Mouse (Mus musculus) forebrain, embryonic 14.5 days (tissue): Measurements from ENCODE around the gene Dpp10. TPM values are rescaled to one million over a fixed set of nuclear protein-coding genes. Genes with fewer than 3 reads are reported as not detected.

Source experiments
- ATAC-seq: fragments of 200-750 bp; cut with Nextera tagmentation; 2 replicates; pipeline ENCODE4 v1.8.0; 2017; ENCODE audit warnings: mild to moderate bottlenecking, moderate library complexity
- DNase-seq: peaks from one replicate; pipeline ENCODE4 v3.0.0-alpha.2; 2015; ENCODE audit warnings: low spot score
- H3K27ac ChIP-seq: fragments of 300-500 bp; sonication (generic); 2 replicates; pipeline ENCODE4 v1.5.1; 2014; ENCODE audit warnings: low read depth, mild to moderate bottlenecking, control low read depth, low read length, moderate library complexity
- H3K27me3 ChIP-seq: fragments of 300-500 bp; sonication (generic); replicated peaks from 2 replicates; pipeline ENCODE4 v1.6.1; 2014; ENCODE audit warnings: low read length, control low read depth, mixed read lengths; ENCODE audit not compliant: control insufficient read depth, insufficient read depth
- H3K36me3 ChIP-seq: fragments of 300-500 bp; sonication (generic); 2 replicates; pipeline ENCODE4 v1.6.1; 2014; ENCODE audit warnings: low read length, control low read depth; ENCODE audit not compliant: control insufficient read depth, insufficient read depth
- H3K4me1 ChIP-seq: fragments of 300-500 bp; sonication (generic); 2 replicates; pipeline ENCODE4 v1.6.1; 2014; ENCODE audit warnings: antibody characterized with exemption, low read length, control low read depth; ENCODE audit not compliant: control insufficient read depth, insufficient read depth
- H3K4me2 ChIP-seq: fragments of 300-500 bp; sonication (generic); 2 replicates; pipeline ENCODE4 v1.6.1; 2014; ENCODE audit warnings: mild to moderate bottlenecking, control low read depth, low read length
- H3K4me3 ChIP-seq: fragments of 300-500 bp; sonication (generic); 2 replicates; pipeline ENCODE4 v1.5.1; 2014; ENCODE audit warnings: low read depth, low read length, control low read depth
- H3K9ac ChIP-seq: fragments of 300-500 bp; sonication (generic); 2 replicates; pipeline ENCODE4 v1.6.1; 2014; ENCODE audit warnings: mild to moderate bottlenecking, low read length, control low read depth, moderate library complexity
- H3K9me3 ChIP-seq: fragments of 300-500 bp; sonication (generic); replicated peaks from 2 replicates; pipeline ENCODE4 v1.6.1; 2016; ENCODE audit warnings: low read length, control low read depth, mixed read lengths; ENCODE audit not compliant: control insufficient read depth
- WGBS: fragments of 180-500 bp; shearing (Covaris S2); extraction: QIAGEN DNeasy Blood & Tissue Kit; methylation state at CpG from one replicate; pipeline ENCODE4 v1.1.7; 2014; 5-methylcytosine and 5-hydroxymethylcytosine counted together
- polyA plus RNA-seq: library from polyadenylated mRNA; unstranded; fragments of >200 nt; fragmentation: Nextera tagmentation; extraction: Ambion mirVana; gene quantifications from 2 replicates; pipeline ENCODE4 v1.2.1, GENCODE M21; 2014

Gene Dpp10
- polyA plus RNA-seq, 1 experiment from 2014 or later: 6.5 TPM

GRCm38 (mm10) chr1:123801206-123801605, 244.2 kb downstream of the Dpp10 start:
- DNase-seq: no peak
- no peak overlapping the region for H3K27ac ChIP-seq
- no peak overlapping the region for H3K4me2 ChIP-seq
- H3K27me3 ChIP-seq: no peaks in the 10 kb centered on the region
- no peak for ATAC-seq
- H3K9me3 ChIP-seq: no peaks in the 10 kb centered on the region
- no peaks in the 10 kb centered on the region for H3K4me1 ChIP-seq
- WGBS: 17% methylated on average over 1 of the region's 1 CpGs
- H3K9ac ChIP-seq: no peak overlapping the region
- H3K36me3 ChIP-seq: no peaks in the 10 kb centered on the region
- no peak overlapping the region for H3K4me3 ChIP-seq

DNA sequence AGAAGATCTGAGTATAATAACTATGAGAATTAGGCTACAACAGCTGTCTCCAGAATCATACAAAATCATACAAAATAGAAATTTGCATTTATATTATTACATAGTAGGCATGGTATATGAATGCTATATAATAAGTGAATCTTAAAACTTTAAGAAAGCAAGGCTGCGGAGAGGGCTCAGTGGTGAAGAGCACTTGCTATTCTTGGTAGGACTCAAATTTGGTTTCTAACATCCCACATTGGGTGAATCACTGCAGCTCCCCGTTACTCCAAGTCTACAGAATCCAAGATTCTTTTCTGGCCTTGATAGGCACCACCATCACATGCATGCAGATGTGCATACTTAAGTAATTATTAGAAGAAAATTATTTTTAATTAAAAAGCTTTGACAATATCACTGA, 279.8 kb downstream of the Dpp10 start:
- Histone ChIP-seq H3K4me3 (no peak overlapping the region), H3K27ac (no peak overlapping the region), H3K27me3 (no peaks in the 10 kb centered on the region), H3K4me2 (no peak overlapping the region), H3K9me3 (no peaks in the 10 kb centered on the region), H3K36me3 (no peaks in the 10 kb centered on the region), H3K4me1 (no peaks in the 10 kb centered on the region), H3K9ac (no peak overlapping the region)
- no peak for DNase-seq
- ATAC-seq: no peak
- 89% methylated on average over 2 of the region's 2 CpGs for WGBS

GRCm38 (mm10) chr1:123762272-123762671, 283.1 kb downstream of the Dpp10 start:
- Histone ChIP-seq H3K9me3 (no peaks in the 10 kb centered on the region), H3K36me3 (no peaks in the 10 kb centered on the region), H3K4me2 (no peak overlapping the region), H3K4me3 (no peak overlapping the region), H3K9ac (no peak overlapping the region), H3K27me3 (no peaks in the 10 kb centered on the region), H3K4me1 (no peaks in the 10 kb centered on the region), H3K27ac (no peak overlapping the region)
- 93% methylated on average over 3 of the region's 3 CpGs for WGBS
- no peak for ATAC-seq
- DNase-seq: no peak

DNA sequence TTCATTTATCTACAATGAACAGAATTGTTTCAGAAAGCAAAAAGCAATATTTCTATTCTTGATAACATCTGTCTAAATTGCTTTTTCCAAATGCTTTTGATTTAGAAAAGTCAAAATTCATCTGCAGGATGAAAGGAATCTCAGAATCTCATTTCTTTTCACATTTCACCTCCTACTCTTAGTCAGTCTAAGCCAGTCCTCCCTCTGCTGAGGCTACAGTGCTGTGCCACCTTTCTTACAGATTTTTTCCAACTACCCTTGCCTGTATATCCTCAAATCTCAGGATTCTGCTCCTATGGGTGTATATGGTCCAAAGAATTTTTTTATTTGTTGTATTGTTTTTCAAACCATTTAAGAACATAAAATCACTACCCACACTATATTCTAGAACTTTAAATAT, 289.3 kb downstream of the Dpp10 start:
- ATAC-seq (no peak), DNase-seq (no peak)
- no peaks in the 10 kb centered on the region for H3K4me1 ChIP-seq

DNA sequence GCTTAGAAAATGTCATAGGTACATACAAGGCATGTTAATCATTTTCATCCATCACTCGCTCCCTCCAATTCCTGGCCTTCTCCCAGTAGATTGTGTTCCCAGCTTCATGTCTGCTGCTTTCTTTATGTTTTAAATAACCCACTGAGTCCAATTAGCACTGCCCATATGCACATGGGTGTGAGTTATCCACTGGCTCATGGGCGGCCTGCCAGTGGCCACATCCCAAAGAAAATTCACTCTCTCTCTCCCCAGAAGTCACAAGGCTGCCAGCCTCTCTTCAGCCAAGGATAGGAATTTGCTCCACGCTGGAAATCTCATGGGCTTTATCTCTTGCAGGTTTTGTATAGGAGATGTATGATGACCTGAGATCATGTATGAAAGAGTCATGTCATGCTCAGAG, 338.1 kb downstream of the Dpp10 start:
- Histone ChIP-seq H3K27ac (no peak overlapping the region), H3K9ac (no peak overlapping the region), H3K36me3 (no peaks in the 10 kb centered on the region), H3K27me3 (no peaks in the 10 kb centered on the region), H3K4me1 (no peaks in the 10 kb centered on the region), H3K4me3 (no peak overlapping the region), H3K4me2 (no peak overlapping the region), H3K9me3 (no peaks in the 10 kb centered on the region)
- DNase-seq (peak; percentile 1), ATAC-seq (no peak)
- 73% methylated on average over 3 of the region's 3 CpGs for WGBS

More for the DNA sequence above, 289.3 kb downstream of the Dpp10 start:
- Histone ChIP-seq H3K27ac (no peak overlapping the region), H3K4me2 (no peak overlapping the region), H3K36me3 (no peaks in the 10 kb centered on the region), H3K9me3 (no peaks in the 10 kb centered on the region), H3K9ac (no peak overlapping the region), H3K27me3 (no peaks in the 10 kb centered on the region), H3K4me3 (no peak overlapping the region)

GRCm38 (mm10) chr1:123658409-123658808, 386.9 kb downstream of the Dpp10 start:
- Histone ChIP-seq H3K9ac (no peak overlapping the region), H3K9me3 (no peaks in the 10 kb centered on the region), H3K4me2 (no peak overlapping the region), H3K4me1 (no peaks in the 10 kb centered on the region), H3K4me3 (no peak overlapping the region), H3K36me3 (no peaks in the 10 kb centered on the region), H3K27me3 (no peaks in the 10 kb centered on the region), H3K27ac (no peak overlapping the region)
- WGBS: 75% methylated on average over 2 of the region's 2 CpGs
- ATAC-seq: no peak
- DNase-seq: no peak

GRCm38 (mm10) chr1:123656607-123657006, 388.8 kb downstream of the Dpp10 start:
- Histone ChIP-seq H3K4me3 (no peak overlapping the region), H3K27me3 (no peaks in the 10 kb centered on the region), H3K36me3 (no peaks in the 10 kb centered on the region), H3K4me2 (no peak overlapping the region), H3K9ac (no peak overlapping the region), H3K27ac (no peak overlapping the region), H3K9me3 (no peaks in the 10 kb centered on the region), H3K4me1 (no peaks in the 10 kb centered on the region)
- DNase-seq (peak; percentile 32), ATAC-seq (no peak)
- WGBS: 45% methylated on average over 3 of the region's 3 CpGs

DNA sequence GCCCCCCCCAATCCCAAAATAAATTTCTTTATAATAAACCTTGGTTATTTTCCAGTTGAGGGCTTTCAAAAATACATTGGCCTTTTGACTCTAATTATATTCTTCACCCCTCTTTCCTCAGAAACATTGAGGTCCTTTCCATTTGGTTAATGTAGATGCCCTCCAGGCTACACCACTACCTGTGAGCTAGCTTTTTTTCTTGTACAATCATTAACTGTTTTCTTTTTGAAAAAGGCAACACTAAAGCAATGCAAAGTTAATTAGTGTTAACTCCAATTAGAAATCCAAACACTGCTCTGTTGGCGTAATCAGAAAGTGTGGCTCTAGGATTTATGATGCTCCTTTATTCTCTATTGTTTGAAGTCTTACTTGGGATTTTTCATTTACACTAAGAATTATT, 407.5 kb downstream of the Dpp10 start:
- no peak overlapping the region for H3K27ac ChIP-seq
- no peaks in the 10 kb centered on the region for H3K9me3 ChIP-seq
- ATAC-seq (no peak), DNase-seq (no peak)
- H3K4me3 ChIP-seq: no peak overlapping the region
- no peaks in the 10 kb centered on the region for H3K27me3 ChIP-seq
- no peaks in the 10 kb centered on the region for H3K4me1 ChIP-seq
- no peak overlapping the region for H3K4me2 ChIP-seq
- H3K9ac ChIP-seq: no peak overlapping the region
- WGBS: 84% methylated on average over 1 of the region's 1 CpGs
- no peaks in the 10 kb centered on the region for H3K36me3 ChIP-seq

GRCm38 (mm10) chr1:123628268-123628667, 417.1 kb downstream of the Dpp10 start:
- Histone ChIP-seq H3K9me3 (no peaks in the 10 kb centered on the region), H3K4me2 (no peak overlapping the region), H3K9ac (no peak overlapping the region), H3K36me3 (no peaks in the 10 kb centered on the region), H3K4me1 (no peaks in the 10 kb centered on the region), H3K27ac (no peak overlapping the region), H3K27me3 (no peaks in the 10 kb centered on the region), H3K4me3 (no peak overlapping the region)
- 87% methylated on average over 3 of the region's 3 CpGs for WGBS
- DNase-seq: no peak
- no peak for ATAC-seq

GRCm38 (mm10) chr1:123584857-123585256, 460.5 kb downstream of the Dpp10 start:
- H3K4me1 ChIP-seq: no peaks in the 10 kb centered on the region
- ATAC-seq (no peak), DNase-seq (no peak)
- H3K4me3 ChIP-seq: no peak overlapping the region
- H3K36me3 ChIP-seq: no peaks in the 10 kb centered on the region
- H3K27ac ChIP-seq: no peak overlapping the region
- no peak overlapping the region for H3K9ac ChIP-seq
- no peaks in the 10 kb centered on the region for H3K9me3 ChIP-seq
- no peak overlapping the region for H3K4me2 ChIP-seq
- no peaks in the 10 kb centered on the region for H3K27me3 ChIP-seq
